Mouse (Mus musculus) cerebellum, adult 11-12 months (tissue): ENCODE data around the gene Lmln.
"Not testable (repeated sequence)": the region's sequence is repeated elsewhere in the genome, so short reads cannot be mapped to it uniquely, and the experiment has no call there.

ENCODE experiments used
- DNase-seq: peaks from one replicate; pipeline ENCODE4 v3.0.0; 2022

Lmln gene

DNA sequence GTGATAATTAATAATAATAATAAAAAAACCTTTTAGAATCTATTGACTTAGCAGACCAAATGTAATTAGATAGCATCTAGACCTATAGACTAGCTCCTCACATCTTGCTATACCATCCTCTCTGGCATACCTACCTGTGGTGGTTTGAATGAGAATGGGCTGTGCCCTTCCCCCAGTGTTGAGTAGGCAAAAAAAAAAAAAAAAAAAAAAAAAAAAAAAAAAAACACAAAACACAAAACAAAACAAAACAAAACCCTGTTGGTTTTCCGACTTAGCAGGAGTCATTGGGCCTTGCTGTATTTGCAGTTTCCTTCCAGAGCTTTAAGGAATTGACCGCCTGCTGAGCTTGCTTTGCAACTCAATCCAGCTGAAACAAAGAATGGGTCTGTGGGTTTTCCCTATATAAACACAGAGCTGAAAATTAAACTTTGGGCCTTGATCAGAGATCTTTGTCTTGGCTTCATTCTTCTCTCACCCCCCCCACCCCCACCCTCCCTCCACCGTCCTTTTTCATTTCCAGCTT is 79.5 kb downstream of the Lmln start:
- no peak for DNase-seq

DNA sequence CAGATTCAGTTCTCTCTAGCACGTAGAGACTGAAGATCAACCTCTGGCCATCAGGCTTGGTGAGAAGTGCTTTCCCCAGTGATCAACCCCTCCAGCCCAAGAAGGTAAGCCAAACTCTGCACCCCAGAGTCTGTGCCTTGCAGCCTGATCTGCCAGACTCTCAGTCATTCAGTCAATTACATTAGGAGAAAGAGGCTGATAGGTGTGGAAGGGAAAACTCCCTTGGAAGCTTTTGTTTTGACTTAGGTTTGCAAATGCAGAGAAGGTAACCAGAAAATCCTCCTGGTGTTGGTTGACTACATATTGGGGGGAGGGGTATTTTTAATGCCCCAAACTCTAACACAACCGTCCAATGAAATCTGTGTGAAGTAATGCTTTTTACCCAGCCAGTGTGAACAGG is 81.1 kb downstream of the Lmln start:
- no peak for DNase-seq

- DNase-seq = no peak
Measured at GRCm38 (mm10) chr16:33146185-33146584, 83.9 kb downstream of the Lmln start.

GRCm38 (mm10) chr16:33148135-33148534 is 85.8 kb downstream of the Lmln start:
- no peak for DNase-seq

DNA sequence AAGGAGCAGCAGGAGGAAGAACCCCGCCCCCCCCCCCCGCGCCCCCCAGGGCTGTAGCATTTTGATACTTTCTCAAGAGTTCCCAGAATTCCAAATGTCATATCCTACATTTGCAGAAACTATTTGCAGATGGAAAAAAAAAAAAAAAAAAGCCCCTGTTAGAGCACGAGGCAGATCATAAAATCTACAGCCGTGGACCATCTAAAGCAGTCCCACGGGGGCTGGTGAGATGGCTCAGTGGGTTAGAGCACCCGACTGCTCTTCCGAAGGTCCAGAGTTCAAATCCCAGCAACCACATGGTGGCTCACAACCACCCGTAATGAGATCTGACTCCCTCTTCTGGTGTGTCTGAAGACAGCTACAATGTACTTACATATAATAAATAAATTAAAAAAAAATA is 88.6 kb downstream of the Lmln start:
- not testable (repeated sequence) for DNase-seq

DNA sequence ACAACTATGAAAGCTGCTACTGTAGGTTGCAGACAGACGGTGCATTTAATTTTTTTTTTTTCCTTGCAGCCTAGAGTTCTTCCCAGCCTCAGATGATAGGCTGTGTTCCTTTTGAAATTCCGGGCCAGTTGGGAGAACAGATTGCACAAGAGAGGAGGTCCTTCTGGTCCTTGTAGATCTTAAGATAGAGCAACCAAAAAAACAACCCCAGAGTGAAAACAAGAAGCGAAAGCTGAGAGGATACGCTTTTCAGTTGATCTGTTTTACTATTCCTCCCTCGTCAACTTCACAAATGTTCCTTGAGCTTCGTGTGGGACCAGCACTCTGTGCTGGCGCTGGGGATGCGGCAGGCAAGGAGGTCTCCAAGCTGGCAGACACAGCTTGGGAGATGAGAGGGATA is 89.2 kb downstream of the Lmln start:
- peak; percentile 66 for DNase-seq

DNA sequence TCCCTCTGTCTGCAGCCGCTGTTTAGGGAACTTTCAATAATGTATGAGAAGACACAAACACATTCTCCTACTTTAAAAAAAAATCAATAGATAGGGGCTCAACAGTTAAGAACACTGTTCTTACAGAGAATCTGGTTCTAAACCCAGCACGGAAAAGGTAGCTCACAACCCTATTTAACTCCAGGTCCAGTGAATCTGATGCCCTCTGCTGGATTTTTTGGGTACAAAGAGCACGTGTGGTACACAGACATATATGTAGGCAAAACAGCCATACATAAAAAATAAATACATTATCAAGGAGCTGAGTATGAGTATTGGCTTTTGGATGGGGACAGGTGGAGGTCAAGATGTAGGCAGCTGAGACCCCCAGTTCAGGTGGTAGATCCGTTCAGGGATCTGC is 92.7 kb downstream of the Lmln start:
- no peak for DNase-seq

DNA sequence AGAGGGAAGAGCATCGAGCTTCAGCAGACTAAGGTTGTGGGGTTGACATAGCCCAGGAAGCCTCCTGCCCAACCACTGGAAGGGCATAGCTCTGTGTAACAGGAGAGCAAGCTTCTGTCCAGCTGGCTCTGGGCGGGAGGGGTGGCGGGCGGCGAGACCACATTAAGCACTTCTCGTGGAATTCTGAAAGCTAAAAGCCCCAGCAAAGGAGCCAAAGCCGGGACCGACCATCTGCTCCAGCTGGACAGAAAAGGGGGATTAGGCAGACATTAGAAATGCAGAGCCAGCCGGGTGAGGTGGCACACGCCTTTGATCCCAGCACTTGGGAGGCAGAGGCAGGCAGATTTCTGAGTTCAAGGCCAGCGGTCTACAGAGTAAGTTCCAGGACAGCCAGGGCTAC is 95.7 kb downstream of the Lmln start:
- DNase-seq = no peak

GRCm38 (mm10) chr16:33158590-33159071 is 96.3 kb downstream of the Lmln start:
- no peak for DNase-seq

DNA sequence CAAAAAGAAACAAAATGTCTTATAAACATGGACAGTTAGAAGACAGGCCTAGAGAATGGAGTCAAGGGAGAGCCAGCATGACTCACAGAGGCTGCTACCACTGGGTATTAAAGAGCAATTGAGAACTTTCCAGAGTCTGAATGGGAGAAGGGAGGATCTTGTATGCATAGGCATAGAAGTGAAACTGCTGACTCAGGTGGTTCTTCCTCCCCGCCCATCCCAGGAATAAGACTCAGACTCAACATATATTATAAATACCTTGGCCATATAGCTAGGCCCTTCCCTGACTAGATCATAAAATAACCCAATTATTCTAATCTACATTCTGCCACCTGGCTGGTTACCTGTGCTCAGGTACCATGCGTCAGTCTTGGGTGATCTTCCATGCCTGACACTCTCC is 97.0 kb downstream of the Lmln start:
- DNase-seq = no peak

DNA sequence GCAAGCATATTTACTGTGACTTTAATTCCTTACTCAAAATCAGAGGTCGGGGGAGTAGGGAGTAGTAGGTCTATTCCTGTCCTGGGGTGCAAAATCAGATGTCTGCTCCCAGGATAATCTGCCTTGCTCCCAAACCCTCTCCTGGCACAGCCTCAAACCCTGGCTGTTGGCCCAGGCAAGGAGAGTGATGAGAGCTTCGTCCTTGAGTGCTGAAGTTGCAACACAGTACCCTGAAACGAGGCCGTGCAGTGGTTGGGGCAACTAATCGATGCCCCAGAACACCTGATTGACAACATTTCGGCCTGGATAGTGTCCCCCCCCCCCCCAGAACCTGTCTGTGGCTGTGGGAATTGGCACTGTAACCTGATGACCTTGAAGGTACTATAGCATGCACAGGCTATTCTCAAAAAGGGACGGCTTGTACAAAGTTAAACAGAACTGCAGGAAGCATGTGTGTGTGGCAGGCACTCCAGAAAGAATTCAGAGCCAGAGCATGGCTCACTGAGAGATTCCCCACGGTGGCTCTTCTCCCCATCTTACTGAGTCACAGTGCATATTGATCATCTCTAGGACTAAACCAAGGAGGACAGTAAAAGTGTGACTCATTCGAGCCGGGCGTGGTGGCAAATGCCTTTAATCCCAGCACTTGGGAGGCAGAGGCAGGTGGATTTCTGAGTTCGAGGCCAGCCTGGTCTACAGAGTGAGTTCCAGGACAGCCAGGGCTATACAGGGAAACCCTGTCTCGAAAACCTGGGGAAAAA is 101.2 kb downstream of the Lmln start:
- DNase-seq = no peak

DNA sequence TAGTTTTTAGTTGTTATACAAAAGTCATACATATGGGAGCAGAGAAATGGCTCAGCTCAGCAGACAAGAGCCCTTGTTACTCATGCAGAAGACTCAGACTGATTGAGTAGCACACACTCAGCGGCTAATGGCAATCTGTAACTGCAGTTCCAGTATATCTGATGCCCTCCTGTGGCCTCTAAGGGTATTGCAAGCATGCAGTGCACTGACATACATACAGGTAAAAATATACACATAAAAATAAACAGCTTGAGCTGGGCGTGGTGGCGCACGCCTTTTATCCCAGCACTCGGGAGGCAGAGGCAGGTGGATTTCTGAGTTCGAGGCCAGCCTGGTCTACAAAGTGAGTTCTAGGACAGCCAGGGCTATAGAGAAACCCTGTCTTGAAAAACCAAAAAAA is 104.0 kb downstream of the Lmln start:
- not testable (repeated sequence) for DNase-seq

DNA sequence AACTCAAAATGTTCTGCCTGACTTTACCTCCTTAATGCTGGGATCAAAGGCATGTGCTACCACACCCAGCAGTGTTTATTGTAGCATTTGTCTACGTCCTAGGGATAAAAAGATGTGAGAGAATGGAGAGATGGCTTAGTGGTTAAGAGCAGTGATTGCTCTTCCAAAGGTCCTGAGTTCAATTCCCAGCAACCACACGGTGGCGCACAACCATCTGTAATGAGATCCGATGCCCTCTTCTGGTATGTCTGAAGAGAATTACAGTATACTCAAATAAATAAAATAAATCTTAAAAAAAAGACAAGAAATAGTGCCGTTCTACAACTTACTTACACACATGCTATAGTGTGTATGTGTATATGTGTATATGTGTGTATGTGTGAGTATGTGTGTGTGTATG is 105.2 kb downstream of the Lmln start:
- DNase-seq = no peak

GRCm38 (mm10) chr16:33169471-33170034 is 107.2 kb downstream of the Lmln start:
- DNase-seq = no peak

GRCm38 (mm10) chr16:33170716-33171587 is 108.6 kb downstream of the Lmln start:
- DNase-seq = no peak

DNA sequence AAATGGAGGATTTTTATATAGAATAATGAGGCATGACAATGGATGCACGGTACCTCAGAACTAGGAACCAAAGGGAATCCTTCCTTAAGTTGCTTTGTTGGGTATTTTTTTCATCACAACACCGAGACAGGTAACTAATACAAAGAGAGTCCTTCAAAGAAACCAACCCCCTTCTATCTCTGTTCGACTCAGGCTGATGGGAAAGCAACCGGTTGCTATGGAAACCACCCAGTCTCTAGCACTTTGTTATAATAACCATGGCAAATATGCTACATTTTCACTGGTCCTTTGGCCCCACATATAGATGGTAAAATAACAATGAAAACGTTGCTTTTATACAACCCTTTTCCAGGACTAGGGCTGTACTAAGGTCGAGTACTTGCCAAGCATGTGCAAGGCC is 109.5 kb downstream of the Lmln start:
- DNase-seq = no peak

DNA sequence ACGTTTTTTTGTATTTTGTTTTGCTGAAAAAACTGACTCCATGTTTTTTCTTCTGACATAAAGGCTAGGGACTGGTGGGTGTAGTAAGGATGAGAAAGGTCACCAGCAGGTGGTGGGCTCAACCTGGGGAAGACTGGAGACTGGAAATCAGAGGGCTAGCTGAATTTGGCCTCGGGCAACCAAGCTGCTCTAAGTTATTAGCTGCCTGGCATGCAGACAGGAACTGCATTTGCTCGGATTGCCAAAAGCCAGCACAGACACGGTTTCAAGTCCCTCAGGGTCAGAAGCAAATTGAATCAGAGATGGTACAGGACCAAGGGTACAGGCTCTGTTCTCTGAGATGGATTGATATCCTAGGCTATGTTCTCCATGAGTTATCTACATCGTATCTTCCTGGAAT is 110.8 kb downstream of the Lmln start:
- no peak for DNase-seq

DNA sequence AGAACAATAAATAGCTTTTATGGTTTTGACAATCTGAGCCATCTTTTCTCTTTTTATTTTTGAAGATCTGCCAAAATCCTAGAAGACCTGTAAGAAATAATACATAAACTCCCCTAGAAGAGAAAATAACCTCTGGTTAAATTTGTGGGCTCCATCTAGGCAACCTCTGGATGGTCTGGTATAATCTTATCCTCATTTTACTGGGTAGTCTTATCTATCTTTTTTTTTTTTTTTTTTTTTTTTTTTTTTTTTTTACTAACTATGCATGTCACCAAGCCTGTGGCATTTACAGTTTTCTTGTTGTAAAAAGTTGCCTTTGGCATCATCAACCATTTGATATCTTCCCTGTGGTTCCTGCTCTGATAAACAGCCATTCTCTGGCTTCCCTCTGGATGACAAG is 112.4 kb downstream of the Lmln start:
- no peak for DNase-seq

- DNase-seq = not testable (repeated sequence)
Measured at GRCm38 (mm10) chr16:33176831-33177230, 114.5 kb downstream of the Lmln start.
